Mouse (Mus musculus) cerebellum, adult 8-10 months (tissue): ENCODE data around the gene Zcwpw1.
"Not testable (repeated sequence)": the region's sequence is repeated elsewhere in the genome, so short reads cannot be mapped to it uniquely, and the experiment has no call there.

Source experiments
- DNase-seq: peaks from one replicate; pipeline ENCODE4 v3.0.0; 2022

The Zcwpw1 gene

GRCm38 (mm10) chr5:137836611-137837010 is 49.0 kb downstream of the Zcwpw1 start:
- DNase-seq: no peak

DNA sequence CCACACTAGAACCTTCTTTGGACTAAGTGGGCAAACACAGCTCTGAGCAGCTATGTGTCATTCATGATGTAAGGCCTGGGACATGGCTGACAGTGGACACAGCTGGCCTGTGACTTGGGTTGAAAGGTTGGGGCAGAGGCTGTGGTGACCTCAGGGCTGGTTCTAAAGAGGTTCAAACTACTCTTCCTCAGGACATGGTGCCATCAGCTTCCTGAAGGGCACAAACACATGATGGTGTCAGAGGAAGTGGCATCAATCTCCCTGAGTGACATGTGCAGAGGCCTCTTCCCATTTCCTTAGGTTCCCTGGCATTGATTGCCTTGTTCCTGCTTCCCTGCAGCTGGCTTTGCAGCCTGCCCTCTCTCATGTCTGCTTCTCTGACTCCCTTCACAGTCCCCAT is 49.5 kb downstream of the Zcwpw1 start:
- not testable (repeated sequence) for DNase-seq

DNA sequence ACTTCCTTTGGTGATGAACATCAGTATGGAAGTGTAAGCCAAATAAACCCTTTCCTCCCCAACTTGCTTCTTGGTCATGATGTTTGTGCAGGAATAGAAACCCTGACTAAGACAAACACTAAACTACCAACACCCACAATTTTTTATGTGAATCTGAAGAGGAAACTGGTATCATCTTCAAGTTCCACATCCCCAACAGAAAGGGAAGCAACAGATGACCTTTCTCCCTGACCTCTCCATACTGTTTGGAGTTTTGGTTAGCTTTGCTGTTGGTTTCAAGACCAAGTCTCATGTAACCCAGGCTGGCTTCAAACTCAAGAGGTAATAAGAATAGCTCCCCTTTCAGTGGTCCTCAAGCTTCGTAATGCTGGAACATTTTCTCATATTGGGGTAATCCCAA is 62.7 kb downstream of the Zcwpw1 start:
- DNase-seq: not testable (repeated sequence)

DNA sequence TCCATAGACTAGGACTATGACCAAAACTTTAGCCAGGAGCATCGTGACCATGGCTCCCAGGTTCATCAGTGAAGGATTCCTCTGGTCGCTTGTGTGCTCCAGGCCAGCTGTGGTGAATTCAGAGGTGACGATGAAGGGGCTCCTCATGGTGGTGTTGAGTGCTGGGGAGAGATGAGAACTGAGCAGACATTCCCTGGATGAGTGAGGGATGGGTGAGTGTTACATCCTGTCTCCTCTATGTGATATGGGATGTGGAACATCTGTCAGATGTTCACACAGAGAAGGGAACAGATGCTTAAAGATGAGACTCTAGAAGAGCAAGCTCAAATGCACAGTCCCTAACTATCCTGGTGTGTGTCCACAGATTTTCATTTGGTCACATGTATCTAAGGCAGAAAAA is 67.3 kb downstream of the Zcwpw1 start:
- not testable (repeated sequence) for DNase-seq

DNA sequence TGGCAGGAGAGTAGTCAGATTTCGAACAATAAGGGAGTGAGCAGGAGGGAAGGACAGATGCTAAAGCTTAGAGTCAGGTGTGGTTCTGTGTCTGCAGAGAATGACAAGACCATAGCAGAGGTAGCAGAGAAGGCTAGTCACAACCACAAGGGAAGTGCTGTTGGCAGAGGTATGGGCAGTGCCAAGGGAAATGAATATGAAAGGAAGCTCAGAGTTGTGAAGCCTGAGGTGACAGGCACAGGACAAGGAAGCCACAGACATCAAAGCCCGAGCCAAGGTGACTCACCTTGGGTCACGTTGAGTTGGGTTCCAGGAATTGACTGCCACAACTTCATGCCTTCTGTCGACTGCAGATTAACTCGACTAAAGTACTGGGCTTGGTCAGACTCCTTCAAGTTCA is 69.3 kb downstream of the Zcwpw1 start:
- not testable (repeated sequence) for DNase-seq

GRCm38 (mm10) chr5:137857960-137858710 is 70.5 kb downstream of the Zcwpw1 start, which contains the start of gene Pilrb1:
Pilrb1 (minus strand) TSS chr5:137858106.
- not testable (repeated sequence) for DNase-seq

GRCm38 (mm10) chr5:137864008-137864407 is 76.4 kb downstream of the Zcwpw1 start:
- DNase-seq: not testable (repeated sequence)

GRCm38 (mm10) chr5:137868600-137868999 is 81.0 kb downstream of the Zcwpw1 start:
- DNase-seq: not testable (repeated sequence)

DNA sequence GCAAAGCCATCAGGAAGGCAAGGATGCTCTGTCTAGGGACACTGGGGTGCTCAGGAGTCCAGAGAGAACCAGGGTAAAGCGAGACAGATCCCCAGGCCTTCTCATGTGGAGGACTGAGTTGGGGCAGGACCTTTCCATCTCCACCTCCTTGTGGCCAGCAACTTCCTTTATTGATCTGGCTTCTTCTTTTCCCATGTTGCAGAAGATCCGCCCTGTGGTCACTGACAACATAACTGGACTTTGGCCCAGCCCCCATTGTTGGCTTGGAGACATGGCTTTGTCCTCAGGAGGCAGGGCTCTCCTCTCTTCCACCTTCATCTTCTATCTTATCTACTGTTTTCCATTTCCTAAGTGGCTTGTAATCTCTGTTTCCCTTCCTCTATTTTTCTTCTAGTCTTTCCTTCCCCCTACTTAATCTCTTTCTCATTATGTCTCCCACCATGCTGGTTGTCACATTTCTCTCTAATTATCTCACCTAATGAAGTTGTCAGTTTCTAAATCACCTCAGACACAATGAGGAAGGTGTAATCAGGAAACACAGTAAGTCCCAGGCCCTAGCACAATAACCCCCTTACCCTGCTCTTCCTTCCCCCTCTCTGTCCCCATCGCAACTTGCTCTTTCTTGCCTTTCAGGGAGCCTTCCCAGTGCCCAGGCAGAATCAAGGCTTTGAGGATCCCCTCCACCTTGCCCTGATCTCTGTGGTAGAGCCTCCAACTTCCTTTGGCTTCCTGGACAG is 84.2 kb downstream of the Zcwpw1 start, which contains the start of gene Pilrb2:
Pilrb2 (minus strand) TSS at position 172 of the 737 bp plus-strand sequence.
- DNase-seq: not testable (repeated sequence)
